Mouse (Mus musculus): ENCODE results near the gene Gm20388. TPM values are rescaled to one million over a fixed set of nuclear protein-coding genes. Genes with fewer than 3 reads are reported as not detected.

Gm20388 gene
- polyA plus RNA-seq, 1 experiment, result 28.1 TPM

GRCm38 (mm10) chr8:123777319-123777718, 3866.7 kb downstream of the Gm20388 start:
- Histone ChIP-seq H3K9ac (ENCODE audit: low read depth, poor library complexity, severe bottlenecking) (no peak overlapping the region), H3K9me3 (replicated peaks; ENCODE audit: control insufficient read depth, insufficient read depth, low read length, poor library complexity, severe bottlenecking) (no peaks in the 10 kb centered on the region), H3K27ac (ENCODE audit: insufficient read depth, low read length) (no peak overlapping the region), H3K27me3 (ENCODE audit: control insufficient read depth, insufficient read depth, low read length, poor library complexity, severe bottlenecking) (no peaks in the 10 kb centered on the region), H3K4me3 (ENCODE audit: low read depth, low read length) (no peak overlapping the region), H3K4me1 (ENCODE audit: control insufficient read depth, insufficient read depth, low read length) (no peaks in the 10 kb centered on the region), H3K36me3 (ENCODE audit: control insufficient read depth, insufficient read depth, low read length, poor library complexity, severe bottlenecking) (no peaks in the 10 kb centered on the region)
- TF ChIP-seq POLR2A (IDR thresholded peaks at IDR 0.05; ENCODE audit: insufficient read depth, low read length), result no peak
- TF ChIP-seq CTCF (IDR thresholded peaks at IDR 0.05; ENCODE audit: low read depth, low read length), result no peak
- no peak for TF ChIP-seq EP300 (IDR thresholded peaks at IDR 0.05; ENCODE audit: insufficient read depth, low read depth, low read length)

DNA sequence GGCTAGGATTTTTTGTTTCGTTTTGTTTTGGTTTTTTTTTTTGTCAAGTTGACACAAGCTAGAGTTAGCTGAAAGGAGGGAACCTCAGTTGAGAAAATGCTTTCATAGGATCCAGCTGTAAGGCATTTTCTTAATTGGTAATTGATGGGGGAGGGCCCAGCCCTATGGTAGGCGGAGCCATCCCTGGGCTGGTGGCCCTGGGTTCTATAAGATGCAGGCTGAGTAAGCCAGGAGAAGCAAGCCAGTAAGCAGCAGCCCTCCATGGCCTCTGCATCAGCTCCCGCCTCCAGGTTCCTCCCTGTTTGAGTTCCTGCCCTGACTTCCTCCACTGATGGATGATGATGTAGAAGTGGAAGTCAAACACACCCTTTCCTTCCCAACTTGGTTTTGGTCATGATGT, 3869.8 kb downstream of the Gm20388 start:
- no peak overlapping the region for H3K9ac ChIP-seq (ENCODE audit: low read depth, poor library complexity, severe bottlenecking)
- H3K9me3 ChIP-seq (replicated peaks; ENCODE audit: control insufficient read depth, insufficient read depth, low read length, poor library complexity, severe bottlenecking), result no peaks in the 10 kb centered on the region
- no peaks in the 10 kb centered on the region for H3K36me3 ChIP-seq (ENCODE audit: control insufficient read depth, insufficient read depth, low read length, poor library complexity, severe bottlenecking)
- no peak overlapping the region for H3K27ac ChIP-seq (ENCODE audit: insufficient read depth, low read length)
- H3K27me3 ChIP-seq (ENCODE audit: control insufficient read depth, insufficient read depth, low read length, poor library complexity, severe bottlenecking), result no peaks in the 10 kb centered on the region
- H3K4me1 ChIP-seq (ENCODE audit: control insufficient read depth, insufficient read depth, low read length), result no peaks in the 10 kb centered on the region
- H3K4me3 ChIP-seq (ENCODE audit: low read depth, low read length), result no peak overlapping the region
- no peak for TF ChIP-seq CTCF (IDR thresholded peaks at IDR 0.05; ENCODE audit: low read depth, low read length)
- TF ChIP-seq EP300 (IDR thresholded peaks at IDR 0.05; ENCODE audit: insufficient read depth, low read depth, low read length), result no peak
- no peak for TF ChIP-seq POLR2A (IDR thresholded peaks at IDR 0.05; ENCODE audit: insufficient read depth, low read length)

DNA sequence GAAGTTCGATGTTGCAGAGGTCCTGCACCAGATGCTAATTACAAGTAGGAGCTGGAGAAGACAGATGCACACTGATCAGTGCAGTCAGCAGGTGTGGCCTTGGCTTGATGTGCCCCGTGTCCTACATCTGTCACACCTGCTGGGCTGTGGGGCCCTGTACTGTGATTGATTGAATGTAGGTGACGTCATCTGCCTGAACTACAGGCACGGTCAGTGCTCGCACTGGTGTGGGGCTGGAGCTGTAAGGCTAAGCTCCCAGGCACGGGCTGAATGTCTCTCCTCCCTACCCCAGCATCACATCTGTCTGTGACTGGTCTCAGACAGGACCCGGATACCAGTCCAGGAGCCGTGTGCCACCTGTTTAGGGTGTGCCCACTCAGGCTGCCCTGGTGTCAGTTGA, 3870.6 kb downstream of the Gm20388 start:
- Histone ChIP-seq H3K9me3 (replicated peaks; ENCODE audit: control insufficient read depth, insufficient read depth, low read length, poor library complexity, severe bottlenecking) (no peaks in the 10 kb centered on the region), H3K4me3 (ENCODE audit: low read depth, low read length) (no peak overlapping the region), H3K27me3 (ENCODE audit: control insufficient read depth, insufficient read depth, low read length, poor library complexity, severe bottlenecking) (no peaks in the 10 kb centered on the region), H3K4me1 (ENCODE audit: control insufficient read depth, insufficient read depth, low read length) (no peaks in the 10 kb centered on the region), H3K9ac (ENCODE audit: low read depth, poor library complexity, severe bottlenecking) (no peak overlapping the region), H3K36me3 (ENCODE audit: control insufficient read depth, insufficient read depth, low read length, poor library complexity, severe bottlenecking) (no peaks in the 10 kb centered on the region), H3K27ac (ENCODE audit: insufficient read depth, low read length) (no peak overlapping the region)
- TF ChIP-seq CTCF (IDR thresholded peaks at IDR 0.05; ENCODE audit: low read depth, low read length) (no peak), EP300 (IDR thresholded peaks at IDR 0.05; ENCODE audit: insufficient read depth, low read depth, low read length) (no peak), POLR2A (IDR thresholded peaks at IDR 0.05; ENCODE audit: insufficient read depth, low read length) (no peak)

DNA sequence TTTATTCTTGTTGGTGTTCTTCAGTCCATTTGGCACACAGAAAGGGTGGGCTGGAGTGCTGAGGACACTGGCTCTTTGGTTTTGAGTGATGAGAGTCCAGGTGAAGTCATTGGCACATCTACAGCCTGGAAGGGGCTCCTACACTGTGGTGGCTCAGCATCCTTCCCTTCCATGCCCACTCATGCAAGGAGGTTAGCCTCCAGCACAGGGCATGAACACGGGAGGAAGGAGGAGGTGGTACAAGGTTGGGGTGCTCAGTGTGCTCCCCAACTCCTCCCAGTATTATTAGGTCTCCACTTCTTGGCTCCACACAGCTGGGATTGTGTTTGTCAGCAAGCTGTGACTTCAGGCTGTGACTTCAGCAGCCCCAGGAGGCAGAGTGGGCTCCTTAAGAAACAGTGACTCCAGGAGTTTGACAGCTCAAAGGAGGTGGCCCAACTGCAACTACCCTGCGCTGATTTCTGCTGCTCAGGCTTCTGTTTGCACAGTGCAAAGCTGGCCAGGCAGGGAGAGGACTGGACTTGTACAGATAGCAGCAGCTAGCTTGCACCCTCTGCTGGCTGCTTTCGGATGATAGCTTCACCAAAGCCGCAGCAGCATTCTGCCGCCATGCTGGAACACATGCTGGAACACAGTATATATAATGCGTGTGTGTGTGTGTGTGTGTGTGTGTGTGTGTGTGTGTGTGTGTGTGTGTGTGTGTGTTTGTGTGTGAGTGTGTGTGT, 3873.0 kb downstream of the Gm20388 start:
- Histone ChIP-seq H3K9ac (ENCODE audit: low read depth, poor library complexity, severe bottlenecking) (no peak overlapping the region), H3K27ac (ENCODE audit: insufficient read depth, low read length) (no peak overlapping the region), H3K9me3 (replicated peaks; ENCODE audit: control insufficient read depth, insufficient read depth, low read length, poor library complexity, severe bottlenecking) (no peaks in the 10 kb centered on the region), H3K27me3 (ENCODE audit: control insufficient read depth, insufficient read depth, low read length, poor library complexity, severe bottlenecking) (no peaks in the 10 kb centered on the region), H3K36me3 (ENCODE audit: control insufficient read depth, insufficient read depth, low read length, poor library complexity, severe bottlenecking) (no peaks in the 10 kb centered on the region), H3K4me3 (ENCODE audit: low read depth, low read length) (no peak overlapping the region), H3K4me1 (ENCODE audit: control insufficient read depth, insufficient read depth, low read length) (no peaks in the 10 kb centered on the region)
- peak; percentile 95 for TF ChIP-seq CTCF (IDR thresholded peaks at IDR 0.05; ENCODE audit: low read depth, low read length)
- TF ChIP-seq POLR2A (IDR thresholded peaks at IDR 0.05; ENCODE audit: insufficient read depth, low read length), result no peak
- 0 out of 2 replicates have a peak, but pooled peaks have one; percentile 15 for TF ChIP-seq EP300 (IDR thresholded peaks at IDR 0.05; ENCODE audit: insufficient read depth, low read depth, low read length)

DNA sequence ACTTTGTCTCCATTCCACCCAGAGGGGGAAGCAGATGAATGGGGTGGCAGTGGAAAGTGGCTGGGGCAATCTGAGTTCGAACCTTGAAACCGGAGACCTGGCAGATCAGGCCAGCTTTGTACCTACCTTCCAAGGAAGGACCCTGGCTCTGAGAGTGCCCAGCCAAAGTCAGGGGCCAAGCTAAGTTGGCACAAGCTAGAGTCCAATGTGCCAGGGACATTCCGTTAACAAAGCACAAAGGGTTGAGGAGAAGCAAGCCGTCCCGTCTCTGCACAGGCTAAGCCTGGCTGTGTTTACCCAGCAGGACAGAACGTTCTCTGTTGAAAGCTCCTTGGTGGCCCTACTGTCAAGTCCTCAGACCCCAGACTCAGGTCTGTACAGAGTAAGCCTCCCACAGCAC, 3875.5 kb downstream of the Gm20388 start:
- TF ChIP-seq POLR2A (IDR thresholded peaks at IDR 0.05; ENCODE audit: insufficient read depth, low read length), result no peak
- TF ChIP-seq CTCF (IDR thresholded peaks at IDR 0.05; ENCODE audit: low read depth, low read length), result no peak
- TF ChIP-seq EP300 (IDR thresholded peaks at IDR 0.05; ENCODE audit: insufficient read depth, low read depth, low read length), result no peak
- Histone ChIP-seq H3K4me3 (ENCODE audit: low read depth, low read length) (no peak overlapping the region), H3K9me3 (replicated peaks; ENCODE audit: control insufficient read depth, insufficient read depth, low read length, poor library complexity, severe bottlenecking) (no peaks in the 10 kb centered on the region), H3K9ac (ENCODE audit: low read depth, poor library complexity, severe bottlenecking) (no peak overlapping the region), H3K36me3 (ENCODE audit: control insufficient read depth, insufficient read depth, low read length, poor library complexity, severe bottlenecking) (no peaks in the 10 kb centered on the region), H3K4me1 (ENCODE audit: control insufficient read depth, insufficient read depth, low read length) (no peaks in the 10 kb centered on the region), H3K27ac (ENCODE audit: insufficient read depth, low read length) (no peak overlapping the region), H3K27me3 (ENCODE audit: control insufficient read depth, insufficient read depth, low read length, poor library complexity, severe bottlenecking) (no peaks in the 10 kb centered on the region)

DNA sequence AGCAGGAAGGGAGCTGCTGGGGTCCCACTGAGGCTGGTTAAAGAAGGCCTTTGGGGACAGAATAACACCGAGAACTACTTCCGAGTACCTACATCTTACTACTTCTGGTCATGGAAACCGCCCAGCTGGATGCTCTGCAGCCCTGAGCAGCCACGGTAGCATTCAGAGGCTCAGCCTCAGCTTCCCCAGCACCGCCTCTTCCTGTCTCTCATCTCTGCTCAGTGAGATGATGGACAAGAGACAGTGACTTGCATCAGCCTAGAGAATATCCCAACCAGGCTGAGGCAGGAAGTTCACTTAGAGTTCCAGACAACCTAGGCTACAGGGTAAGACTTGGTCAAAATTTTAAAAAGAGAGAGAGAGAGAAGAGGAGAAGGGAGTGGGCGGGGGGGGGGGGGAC, 3876.0 kb downstream of the Gm20388 start:
- TF ChIP-seq EP300 (IDR thresholded peaks at IDR 0.05; ENCODE audit: insufficient read depth, low read depth, low read length), result no peak
- TF ChIP-seq CTCF (IDR thresholded peaks at IDR 0.05; ENCODE audit: low read depth, low read length), result no peak
- no peak for TF ChIP-seq POLR2A (IDR thresholded peaks at IDR 0.05; ENCODE audit: insufficient read depth, low read length)
- H3K36me3 ChIP-seq (ENCODE audit: control insufficient read depth, insufficient read depth, low read length, poor library complexity, severe bottlenecking), result no peaks in the 10 kb centered on the region
- H3K27me3 ChIP-seq (ENCODE audit: control insufficient read depth, insufficient read depth, low read length, poor library complexity, severe bottlenecking), result no peaks in the 10 kb centered on the region
- H3K4me1 ChIP-seq (ENCODE audit: control insufficient read depth, insufficient read depth, low read length), result no peaks in the 10 kb centered on the region
- no peak overlapping the region for H3K4me3 ChIP-seq (ENCODE audit: low read depth, low read length)
- H3K9me3 ChIP-seq (replicated peaks; ENCODE audit: control insufficient read depth, insufficient read depth, low read length, poor library complexity, severe bottlenecking), result no peaks in the 10 kb centered on the region
- no peak overlapping the region for H3K27ac ChIP-seq (ENCODE audit: insufficient read depth, low read length)
- no peak overlapping the region for H3K9ac ChIP-seq (ENCODE audit: low read depth, poor library complexity, severe bottlenecking)

Data from ES-Bruce4 (cell line).